Mouse (Mus musculus) limb, embryonic 14.5 days (tissue): ENCODE data around the gene Gpx7. TPM values are rescaled to one million over a fixed set of nuclear protein-coding genes. Genes with fewer than 3 reads are reported as not detected.

ENCODE experiments used
- ATAC-seq: fragments of 200-750 bp; cut with Nextera tagmentation; 2 replicates; pipeline ENCODE4 v1.8.0; 2017; ENCODE audit warnings: low read depth, moderate number of reproducible peaks, moderate TSS enrichment; ENCODE audit not compliant: low FRiP score
- DNase-seq: peaks from one replicate; pipeline ENCODE4 v3.0.0-alpha.2; 2015; ENCODE audit warnings: low spot score
- H3K27ac ChIP-seq: fragments of 300-500 bp; sonication (generic); replicated peaks from 2 replicates; pipeline ENCODE4 v1.5.1; 2014; ENCODE audit warnings: low read depth, mild to moderate bottlenecking, low read length, moderate library complexity, mixed read lengths
- H3K27me3 ChIP-seq: fragments of 300-500 bp; sonication (generic); 2 replicates; pipeline ENCODE4 v1.6.1; 2014; ENCODE audit warnings: low read length, mixed read lengths; ENCODE audit not compliant: control insufficient read depth, insufficient read depth
- H3K36me3 ChIP-seq: fragments of 300-500 bp; sonication (generic); 2 replicates; pipeline ENCODE4 v1.6.1; 2014; ENCODE audit warnings: mild to moderate bottlenecking, low read length, moderate library complexity, mixed read lengths; ENCODE audit not compliant: control insufficient read depth, insufficient read depth
- H3K4me1 ChIP-seq: fragments of 300-500 bp; sonication (generic); 2 replicates; pipeline ENCODE4 v1.6.1; 2014; ENCODE audit warnings: antibody characterized with exemption, low read length, mixed read lengths; ENCODE audit not compliant: control insufficient read depth, insufficient read depth
- H3K4me2 ChIP-seq: fragments of 300-500 bp; sonication (generic); replicated peaks from 2 replicates; pipeline ENCODE4 v1.6.1; 2014; ENCODE audit warnings: low read depth, mild to moderate bottlenecking, low read length, moderate library complexity; ENCODE audit not compliant: severe bottlenecking
- H3K4me3 ChIP-seq: fragments of 300-500 bp; sonication (generic); replicated peaks from 2 replicates; pipeline ENCODE4 v1.5.1; 2014; ENCODE audit warnings: low read length
- H3K9ac ChIP-seq: fragments of 300-500 bp; sonication (generic); 2 replicates; pipeline ENCODE4 v1.6.1; 2014; ENCODE audit warnings: mild to moderate bottlenecking, low read depth, low read length, moderate library complexity; ENCODE audit not compliant: severe bottlenecking
- H3K9me3 ChIP-seq: fragments of 300-500 bp; sonication (generic); 2 replicates; pipeline ENCODE4 v1.6.1; 2016; ENCODE audit warnings: low read length; ENCODE audit not compliant: control insufficient read depth
- POLR2A ChIP-seq: fragments of 200-500 bp; IDR thresholded peaks from 2 replicates; pipeline ENCODE4 v1.8.0; 2012; ENCODE audit warnings: inconsistent platforms, mild to moderate bottlenecking, moderate library complexity, borderline replicate concordance; ENCODE audit not compliant: insufficient read depth, insufficient read length; ENCODE audit errors: extremely low read depth
- WGBS: fragments of 180-500 bp; shearing (Covaris S2); extraction: QIAGEN DNeasy Blood & Tissue Kit; methylation state at CpG from one replicate; pipeline ENCODE4 v1.1.7; 2014; 5-methylcytosine and 5-hydroxymethylcytosine counted together
- polyA plus RNA-seq, 2 experiments: library from polyadenylated mRNA; depleted of rRNA in 1 of 2; stranded (reverse) in 1 of 2; unstranded in 1 of 2; fragments of >200 nt; fragmentation: Nextera tagmentation in 1 of 2; extraction: Ambion mirVana in 1 of 2; gene quantifications; 2 replicates each; pipeline versions ENCODE4 v1.2.1 to v1.2.3; 2012 to 2014

Gene Gpx7
- polyA plus RNA-seq, 2 experiments: 92.8 to 117 TPM

- Histone ChIP-seq H3K9ac (no peak overlapping the region), H3K9me3 (no peaks in the 10 kb centered on the region), H3K4me2 (no peak overlapping the region), H3K27ac (no peak overlapping the region), H3K4me3 (no peak overlapping the region), H3K27me3 (no peaks in the 10 kb centered on the region), H3K36me3 (no peaks in the 10 kb centered on the region), H3K4me1 (peaks cover 32% of the 10 kb centered on the region)
- TF ChIP-seq POLR2A: no peak
- no peak for ATAC-seq
- 57% methylated on average over 3 of the region's 3 CpGs for WGBS
- no peak for DNase-seq
Measured at GRCm38 (mm10) chr4:108435646-108436045, 28.9 kb upstream of the Gpx7 start.

GRCm38 (mm10) chr4:108434781-108435180, 28.0 kb upstream of the Gpx7 start:
- 93% methylated on average over 3 of the region's 3 CpGs for WGBS
- Histone ChIP-seq H3K4me1 (peaks cover 34% of the 10 kb centered on the region), H3K36me3 (no peaks in the 10 kb centered on the region), H3K9me3 (no peaks in the 10 kb centered on the region), H3K4me2 (no peak overlapping the region), H3K27ac (no peak overlapping the region), H3K9ac (no peak overlapping the region), H3K27me3 (no peaks in the 10 kb centered on the region), H3K4me3 (no peak overlapping the region)
- ATAC-seq: no peak
- no peak for TF ChIP-seq POLR2A
- no peak for DNase-seq

- TF ChIP-seq POLR2A: no peak
- no peak for DNase-seq
- Histone ChIP-seq H3K4me2 (no peak overlapping the region), H3K36me3 (no peaks in the 10 kb centered on the region), H3K9ac (no peak overlapping the region), H3K27me3 (no peaks in the 10 kb centered on the region), H3K27ac (peak overlapping the region; percentile 34), H3K4me3 (no peak overlapping the region), H3K4me1 (peaks cover 34% of the 10 kb centered on the region), H3K9me3 (no peaks in the 10 kb centered on the region)
- no peak for ATAC-seq
- WGBS: 43% methylated on average over 4 of the region's 4 CpGs
Measured at GRCm38 (mm10) chr4:108434221-108434620, 27.5 kb upstream of the Gpx7 start.

- TF ChIP-seq POLR2A: no peak
- ATAC-seq (peak; percentile 66; the same call in 1 of the 2 replicates), DNase-seq (peak; percentile 59)
- Histone ChIP-seq H3K4me3 (no peak overlapping the region), H3K9ac (no peak overlapping the region), H3K4me2 (0 out of 2 replicates have a peak overlapping the region, but pooled peaks have one; percentile 10), H3K36me3 (no peaks in the 10 kb centered on the region), H3K9me3 (no peaks in the 10 kb centered on the region), H3K4me1 (peaks cover 34% of the 10 kb centered on the region), H3K27ac (peak overlapping the region; percentile 34), H3K27me3 (no peaks in the 10 kb centered on the region)
- WGBS: 8% methylated on average over 6 of the region's 6 CpGs
Measured at GRCm38 (mm10) chr4:108433341-108433740, 26.6 kb upstream of the Gpx7 start.

GRCm38 (mm10) chr4:108431561-108431936, 24.8 kb upstream of the Gpx7 start:
- H3K4me1 ChIP-seq: peaks cover 31% of the 10 kb centered on the region
- ATAC-seq: no peak
- H3K27ac ChIP-seq: peak overlapping the region; percentile 72
- H3K4me3 ChIP-seq: no peak overlapping the region
- no peaks in the 10 kb centered on the region for H3K27me3 ChIP-seq
- no peak overlapping the region for H3K4me2 ChIP-seq
- DNase-seq: no peak
- 21% methylated on average over 2 of the region's 2 CpGs for WGBS
- H3K9me3 ChIP-seq: no peaks in the 10 kb centered on the region
- no peak overlapping the region; the same call in 1 of the 2 replicates for H3K9ac ChIP-seq
- no peaks in the 10 kb centered on the region for H3K36me3 ChIP-seq
- no peak for TF ChIP-seq POLR2A
